Mouse (Mus musculus): Measurements from ENCODE around the gene Hist1h2bq.

- TF ChIP-seq POLR2A (IDR thresholded peaks at IDR 0.05; ENCODE audit: insufficient read length, low read depth), result no peak
- no peak for TF ChIP-seq MAX (IDR thresholded peaks at IDR 0.05; ENCODE audit: low read depth)
- TF ChIP-seq MYOD1 (IDR thresholded peaks at IDR 0.05; ENCODE audit: control insufficient read depth in 1 of 3, insufficient read length in 2 of 3, low read depth in 2 of 3), result no peak
- TF ChIP-seq E2F4 (IDR thresholded peaks at IDR 0.05; ENCODE audit: insufficient read depth), result no peak
- TF ChIP-seq MYOG (IDR thresholded peaks at IDR 0.05; ENCODE audit: control insufficient read depth in 1 of 3, insufficient read depth in 1 of 3, insufficient read length in 2 of 3, low read depth in 2 of 3), result no peak
- TF ChIP-seq USF1 (IDR thresholded peaks at IDR 0.05; ENCODE audit: low read depth), result no peak
- TF ChIP-seq POLR2AphosphoS2 (IDR thresholded peaks at IDR 0.05; ENCODE audit: insufficient read length, low read depth), result no peak
- no peak for TF ChIP-seq SRF (IDR thresholded peaks at IDR 0.05; ENCODE audit: control insufficient read depth, insufficient read length, low read depth)
Measured at GRCm38 (mm10) chr13:21789925-21790324, 20.1 kb downstream of the Hist1h2bq start.
